Mouse (Mus musculus) C2C12 (cell line): ENCODE measurements around the gene Xylt1. TPM values are rescaled to one million over a fixed set of nuclear protein-coding genes. Genes with fewer than 3 reads are reported as not detected.

Source experiments
- H3K27me3 ChIP-seq: one replicate; pipeline ENCODE4 v1.6.1; 2011; ENCODE audit not compliant: control insufficient read depth, insufficient read depth, insufficient read length
- H3K36me3 ChIP-seq: one replicate; pipeline ENCODE4 v1.6.1; 2011; ENCODE audit not compliant: control insufficient read depth, insufficient read depth
- H3K4me3 ChIP-seq: one replicate; pipeline ENCODE4 v1.5.1; 2011; ENCODE audit warnings: mild to moderate bottlenecking, control low read depth; ENCODE audit not compliant: poor library complexity, insufficient read depth, severe bottlenecking
- H3K79me2 ChIP-seq: one replicate; pipeline ENCODE4 v1.6.1; 2011; ENCODE audit not compliant: control insufficient read depth, insufficient read depth
- H3K79me3 ChIP-seq: one replicate; pipeline ENCODE4 v1.6.1; 2011; ENCODE audit warnings: low read depth, control low read depth
- H3ac ChIP-seq: one replicate; pipeline ENCODE3; 2011; ENCODE audit warnings: low read depth; ENCODE audit not compliant: control insufficient read depth, insufficient read length
- CEBPB ChIP-seq: IDR thresholded peaks from one replicate; pipeline ENCODE4 v1.6.1; 2011; ENCODE audit warnings: low read depth, mild to moderate bottlenecking, control low read depth, moderate library complexity
- CTCF ChIP-seq: IDR thresholded peaks from one replicate; pipeline ENCODE4 v1.5.1; 2011; ENCODE audit not compliant: control insufficient read depth, insufficient read depth, insufficient read length
- FOSL1 ChIP-seq: IDR thresholded peaks from one replicate; pipeline ENCODE4 v1.8.0; 2011; ENCODE audit warnings: mild to moderate bottlenecking, low read length; ENCODE audit not compliant: poor library complexity, insufficient read depth, severe bottlenecking
- MAX ChIP-seq: IDR thresholded peaks from one replicate; pipeline ENCODE4 v1.6.1; 2011; ENCODE audit warnings: mild to moderate bottlenecking, control low read depth
- MYOD1 ChIP-seq: IDR thresholded peaks from one replicate; pipeline ENCODE4 v1.6.1; 2011; ENCODE audit warnings: low read depth; ENCODE audit not compliant: control insufficient read depth, insufficient read length
- MYOG ChIP-seq: IDR thresholded peaks from one replicate; pipeline ENCODE4 v1.6.1; 2011; ENCODE audit not compliant: control insufficient read depth, insufficient read length; ENCODE audit errors: extremely low read depth
- USF1 ChIP-seq: IDR thresholded peaks from one replicate; pipeline ENCODE4 v1.6.1; 2011; ENCODE audit warnings: low read depth, mild to moderate bottlenecking, control low read depth, moderate library complexity
- polyA plus RNA-seq: library from polyadenylated mRNA; unstranded; fragments of >200 nt; fragmentation: generic; extraction: Trizol; gene quantifications from one replicate; pipeline ENCODE4 v1.2.1, GENCODE M21; 2012; ENCODE audit warnings: missing spikeins

The Xylt1 gene
- polyA plus RNA-seq, 1 experiment, result not detected

DNA sequence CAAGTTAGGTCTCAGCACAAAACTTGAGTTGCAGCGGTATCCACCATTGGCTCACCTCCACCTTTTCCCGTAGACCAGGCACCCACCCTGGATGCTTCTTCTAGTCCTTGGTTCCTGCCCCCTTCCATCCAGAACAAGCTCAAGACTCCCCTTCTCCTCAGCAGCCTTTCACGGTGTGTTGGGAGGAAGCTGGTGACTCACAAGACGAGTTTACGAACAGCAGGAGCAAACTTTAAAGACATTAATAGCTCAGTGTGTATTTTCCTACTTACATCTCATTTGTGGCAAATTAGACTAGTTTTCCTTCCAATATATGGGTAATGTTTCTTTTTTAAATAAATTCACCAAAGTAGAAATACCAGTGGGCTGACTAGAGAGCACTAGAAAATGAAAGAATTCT is 110.7 kb downstream of the Xylt1 start:
- H3K4me3 ChIP-seq, result no peak overlapping the region
- no peaks in the 10 kb centered on the region for H3K36me3 ChIP-seq
- no peaks in the 10 kb centered on the region for H3K79me2 ChIP-seq
- H3ac ChIP-seq, result no peak overlapping the region
- no peaks in the 10 kb centered on the region for H3K79me3 ChIP-seq
- no peaks in the 10 kb centered on the region for H3K27me3 ChIP-seq
- no peak for TF ChIP-seq CTCF
- TF ChIP-seq MYOG, result no peak
- TF ChIP-seq MAX, result no peak
- TF ChIP-seq MYOD1, result no peak
- TF ChIP-seq FOSL1, result no peak
- TF ChIP-seq CEBPB, result no peak
- TF ChIP-seq USF1, result no peak

DNA sequence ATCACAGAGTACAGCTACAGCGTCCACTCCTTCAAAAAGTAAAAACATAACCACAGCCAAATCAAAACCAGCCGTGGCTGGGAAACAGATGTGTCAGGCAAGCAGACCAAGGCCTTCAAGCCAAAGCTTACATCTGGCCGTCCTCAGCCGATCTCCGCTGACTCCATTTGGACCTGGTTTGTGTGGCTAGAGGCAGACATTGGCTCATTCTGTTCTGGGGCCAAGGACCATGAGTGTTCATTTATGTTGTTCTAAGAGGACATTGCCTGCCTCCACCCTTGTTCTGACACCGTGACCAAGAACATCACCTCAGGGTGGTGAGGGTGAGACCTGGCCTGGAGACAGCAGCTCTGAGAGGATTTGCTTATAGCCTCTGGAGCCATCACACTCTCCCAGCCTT is 113.4 kb downstream of the Xylt1 start:
- TF ChIP-seq CEBPB, result no peak
- no peak for TF ChIP-seq FOSL1
- TF ChIP-seq CTCF, result no peak
- TF ChIP-seq MYOD1, result no peak
- TF ChIP-seq MAX, result no peak
- TF ChIP-seq MYOG, result no peak
- TF ChIP-seq USF1, result no peak
- no peak overlapping the region for H3K4me3 ChIP-seq
- no peaks in the 10 kb centered on the region for H3K27me3 ChIP-seq
- no peaks in the 10 kb centered on the region for H3K79me2 ChIP-seq
- H3K36me3 ChIP-seq, result no peaks in the 10 kb centered on the region
- no peaks in the 10 kb centered on the region for H3K79me3 ChIP-seq
- no peak overlapping the region for H3ac ChIP-seq

GRCm38 (mm10) chr7:117494618-117495310 is 114.0 kb downstream of the Xylt1 start:
- Histone ChIP-seq H3K36me3 (no peaks in the 10 kb centered on the region), H3ac (no peak overlapping the region), H3K4me3 (no peak overlapping the region), H3K27me3 (no peaks in the 10 kb centered on the region), H3K79me2 (no peaks in the 10 kb centered on the region), H3K79me3 (no peaks in the 10 kb centered on the region)
- TF ChIP-seq FOSL1 (no peak), MYOD1 (no peak), CTCF (no peak), USF1 (no peak), CEBPB (no peak), MYOG (no peak), MAX (no peak)

DNA sequence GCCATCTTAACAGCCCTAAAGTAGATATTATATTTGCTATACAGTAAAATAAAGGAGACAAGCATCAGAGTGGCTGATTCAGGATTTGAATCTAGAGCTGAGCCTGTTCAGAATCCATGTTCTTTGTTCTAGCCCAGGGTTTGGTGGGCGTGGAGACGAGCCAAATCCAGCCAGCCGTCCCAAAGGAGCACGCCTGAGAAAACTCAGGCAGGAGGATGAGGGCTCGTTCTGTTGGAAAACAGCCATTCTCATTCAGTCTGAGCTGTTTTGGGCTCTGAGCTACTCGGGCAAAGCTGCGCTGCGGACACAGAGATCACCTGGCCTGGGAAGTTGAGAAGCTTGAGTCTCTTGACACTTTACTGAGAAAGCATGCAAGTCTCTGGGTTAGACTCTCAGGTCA is 115.0 kb downstream of the Xylt1 start:
- no peaks in the 10 kb centered on the region for H3K79me2 ChIP-seq
- no peak overlapping the region for H3ac ChIP-seq
- H3K79me3 ChIP-seq, result no peaks in the 10 kb centered on the region
- H3K27me3 ChIP-seq, result no peaks in the 10 kb centered on the region
- H3K4me3 ChIP-seq, result no peak overlapping the region
- TF ChIP-seq MYOG (no peak), MYOD1 (no peak), USF1 (no peak), FOSL1 (no peak), CEBPB (no peak), MAX (no peak), CTCF (no peak)
- no peaks in the 10 kb centered on the region for H3K36me3 ChIP-seq

DNA sequence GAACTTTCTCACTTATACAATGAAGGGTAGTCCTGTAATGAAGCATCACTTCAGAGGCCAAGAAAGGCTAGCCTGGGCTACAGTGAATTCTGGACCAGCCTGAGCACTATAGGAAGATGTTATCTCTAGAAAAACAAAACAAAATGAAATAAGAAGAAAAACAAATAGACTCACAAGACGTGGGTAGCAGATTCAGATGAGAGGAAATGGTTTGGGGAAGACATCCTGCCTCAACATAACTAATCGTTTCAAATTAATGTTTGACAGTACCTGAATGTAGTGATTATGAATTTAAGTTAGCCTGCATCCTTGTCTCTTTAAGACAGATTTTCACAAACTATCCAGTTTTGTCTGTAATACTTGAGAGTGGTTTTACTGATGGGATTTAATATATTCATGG is 117.4 kb downstream of the Xylt1 start:
- no peak overlapping the region for H3ac ChIP-seq
- H3K79me3 ChIP-seq, result no peaks in the 10 kb centered on the region

DNA sequence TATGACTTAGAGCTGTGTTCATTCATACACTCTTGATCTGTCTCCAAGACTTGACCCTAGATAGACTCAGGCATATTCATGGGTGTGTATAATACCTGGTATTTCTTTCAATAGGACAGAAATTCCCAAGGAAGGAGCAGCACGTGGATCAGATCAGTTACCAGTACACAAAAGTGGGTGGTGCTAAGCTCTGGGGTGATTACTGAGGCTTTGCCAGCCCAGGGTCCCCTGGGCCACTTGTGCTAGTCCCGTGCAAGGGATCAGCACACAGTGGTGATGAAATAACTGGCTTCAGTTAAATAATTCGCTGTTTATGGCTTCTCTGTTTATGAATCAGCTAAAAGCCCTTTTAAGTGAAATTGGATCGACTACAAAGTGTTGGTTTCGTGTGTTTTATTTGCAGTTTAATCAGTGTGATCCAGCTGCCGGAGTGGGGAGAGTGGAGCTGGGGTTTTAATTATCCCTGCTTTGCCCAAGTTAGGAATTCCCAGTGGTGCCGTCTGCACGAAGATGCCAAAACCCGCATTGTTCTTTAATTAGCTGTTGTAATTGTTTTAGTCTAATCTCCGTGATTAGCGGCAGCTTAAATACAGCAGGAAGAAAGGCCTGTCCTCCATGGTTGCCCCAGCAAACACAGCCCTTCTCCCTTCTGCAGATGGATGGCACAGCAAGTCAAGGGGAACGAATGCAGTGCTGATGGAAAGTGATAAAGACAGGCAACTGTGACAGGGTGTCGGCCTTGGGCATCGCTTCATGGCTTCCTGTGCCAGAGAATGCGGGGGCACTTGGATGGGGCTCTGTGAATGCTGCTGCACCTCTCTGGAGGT is 120.8 kb downstream of the Xylt1 start:
- Histone ChIP-seq H3K4me3 (no peak overlapping the region), H3K27me3 (no peaks in the 10 kb centered on the region), H3K79me3 (no peaks in the 10 kb centered on the region), H3K79me2 (no peaks in the 10 kb centered on the region), H3K36me3 (no peaks in the 10 kb centered on the region), H3ac (no peak overlapping the region)
- TF ChIP-seq CEBPB (no peak), FOSL1 (no peak), MYOG (no peak), USF1 (no peak), CTCF (no peak), MAX (no peak), MYOD1 (no peak)

More for the DNA sequence above, 117.4 kb downstream of the Xylt1 start:
- Histone ChIP-seq H3K4me3 (no peak overlapping the region), H3K36me3 (no peaks in the 10 kb centered on the region), H3K27me3 (no peaks in the 10 kb centered on the region), H3K79me2 (no peaks in the 10 kb centered on the region)
- TF ChIP-seq CEBPB, result no peak
- TF ChIP-seq FOSL1, result no peak
- no peak for TF ChIP-seq USF1
- no peak for TF ChIP-seq MYOD1
